Mouse (Mus musculus) thymus, adult 2 months (tissue): ENCODE measurements at regions not wholly inside any gene's neighbourhood (a gene's known extent, or its start where the extent isn't known, plus 50 kb on each side); places are given as distances from the start of the nearest gene placed in this dataset.

ENCODE experiments used
- CTCF ChIP-seq: fragments of 200-500 bp; IDR thresholded peaks from 2 replicates; pipeline ENCODE4 v1.5.1; 2012; ENCODE audit warnings: mild to moderate bottlenecking, control low read depth, low read length, moderate library complexity, borderline replicate concordance; ENCODE audit not compliant: control insufficient read depth, poor library complexity, insufficient read depth; ENCODE audit errors: extremely low read depth
- POLR2A ChIP-seq: fragments of 200-500 bp; IDR thresholded peaks from 2 replicates; pipeline ENCODE4 v1.6.1; 2012; ENCODE audit warnings: mild to moderate bottlenecking, low read length, control low read depth, moderate library complexity; ENCODE audit not compliant: control insufficient read depth, poor library complexity, insufficient read depth; ENCODE audit errors: extremely low read depth

- TF ChIP-seq CTCF, result no peak
- no peak for TF ChIP-seq POLR2A
Measured at GRCm38 (mm10) chr11:6774656-6775055, 62.8 kb downstream of the Gm11983 start.
